Mouse (Mus musculus): ENCODE results near the gene Cmklr1. TPM values are rescaled to one million over a fixed set of nuclear protein-coding genes. Genes with fewer than 3 reads are reported as not detected.

The Cmklr1 gene
- 4.6 and 7.8 TPM in 2 replicates for polyA plus RNA-seq (2014; fragmentation: Nextera tagmentation; extraction: Ambion mirVana)

DNA sequence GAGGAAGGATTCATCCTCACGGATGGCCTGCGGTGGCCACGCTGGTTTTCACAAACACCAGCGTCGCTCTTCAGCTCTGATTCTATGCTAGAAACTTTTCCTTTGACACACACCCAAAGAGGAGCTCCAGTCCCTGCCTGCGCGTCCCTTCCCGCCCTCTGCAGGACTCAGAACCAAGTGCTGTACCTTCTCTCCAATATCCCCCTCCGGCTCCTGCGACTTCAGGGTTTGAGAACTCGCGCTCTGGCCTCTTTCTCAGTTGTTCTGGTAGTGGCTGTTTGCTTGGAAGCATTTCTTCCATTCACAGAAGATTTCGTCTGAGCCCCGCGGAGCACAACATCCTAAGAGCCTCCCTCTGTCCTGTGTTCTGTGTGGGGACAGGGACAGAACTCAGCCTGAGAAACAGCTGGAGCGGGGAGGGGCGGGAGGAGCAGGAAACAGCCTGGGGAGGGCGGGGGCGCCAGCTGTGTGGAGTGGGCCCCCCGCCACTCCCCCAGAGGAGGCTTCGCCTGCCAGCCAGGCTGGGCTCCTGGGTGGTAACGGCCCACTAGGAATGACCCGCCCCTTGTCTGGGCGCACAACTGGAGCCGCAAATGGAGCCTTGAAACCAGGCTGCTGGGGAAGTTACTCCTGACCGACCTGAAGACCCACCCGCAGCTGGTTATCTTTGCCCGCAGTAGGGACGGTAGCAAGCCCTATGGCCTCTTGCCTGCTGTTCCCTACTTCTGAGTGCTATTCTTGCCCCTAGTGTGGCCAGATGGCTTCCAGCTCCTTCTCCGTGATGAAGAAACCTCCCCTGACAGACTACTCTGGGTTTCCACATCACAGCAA, at the start of gene Cmklr1:
Cmklr1 (minus strand) TSS at position 392 of the 831 bp plus-strand sequence.
- no peaks in the 10 kb centered on the region for H3K9me3 ChIP-seq (ENCODE audit: control insufficient read depth, low read length)
- H3K27ac ChIP-seq (replicated peaks; ENCODE audit: low read depth, low read length): peak within 1 kb of the TSS; percentile 35
- ATAC-seq (ENCODE audit: low read depth) (peak; percentile 64; the same call in 1 of the 2 replicates), DNase-seq (ENCODE audit: low spot score) (peak; percentile 72)
- peak within 1 kb of the TSS; percentile 52 for H3K4me2 ChIP-seq (ENCODE audit: low read depth, low read length)
- H3K4me1 ChIP-seq (ENCODE audit: control insufficient read depth, insufficient read depth, low read length): peaks cover 4% of the 10 kb centered on the region; the same call in 1 of the 2 replicates
- 13% methylated on average over 21 of the region's 30 CpGs for WGBS
- peak within 1 kb of the TSS; percentile 50 for H3K9ac ChIP-seq (ENCODE audit: low read depth, low read length)
- no peaks in the 10 kb centered on the region for H3K36me3 ChIP-seq (ENCODE audit: control insufficient read depth, insufficient read depth, low read length)
- 0 out of 2 replicates have a peak, but pooled peaks cover 7% of the 10 kb centered on the region for H3K27me3 ChIP-seq (replicated peaks; ENCODE audit: control insufficient read depth, insufficient read depth, low read length)
- peak within 1 kb of the TSS; percentile 36 for H3K4me3 ChIP-seq (ENCODE audit: low read depth, low read length)

DNA sequence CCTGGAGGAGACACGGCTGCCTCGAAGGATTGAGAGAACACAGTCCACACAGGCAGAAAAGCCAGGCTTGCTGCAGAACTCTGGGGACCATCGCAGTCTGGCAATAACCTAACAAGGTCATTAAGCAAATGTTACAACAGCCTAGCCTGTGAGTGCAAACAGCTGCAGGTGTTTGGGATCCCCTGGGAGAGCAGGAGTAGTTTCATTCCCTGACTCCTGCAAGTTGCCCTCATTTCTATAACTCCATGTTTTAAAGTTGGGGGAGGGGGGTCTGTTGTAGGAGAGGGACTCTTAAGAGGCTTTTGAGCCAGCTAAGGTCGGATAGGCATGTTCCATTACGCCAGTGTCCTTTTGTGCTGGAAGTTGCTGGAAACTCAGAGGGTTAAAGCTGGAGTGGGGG, 44.2 kb upstream of the Cmklr1 start:
- no peaks in the 10 kb centered on the region for H3K9me3 ChIP-seq (ENCODE audit: control insufficient read depth, low read length)
- 17% methylated on average over 5 of the region's 5 CpGs for WGBS
- no peaks in the 10 kb centered on the region for H3K4me1 ChIP-seq (ENCODE audit: control insufficient read depth, insufficient read depth, low read length)
- no peaks in the 10 kb centered on the region for H3K36me3 ChIP-seq (ENCODE audit: control insufficient read depth, insufficient read depth, low read length)
- H3K27ac ChIP-seq (replicated peaks; ENCODE audit: low read depth, low read length): no peak overlapping the region
- DNase-seq (ENCODE audit: low spot score) (peak; percentile 86), ATAC-seq (ENCODE audit: low read depth) (peak; percentile 80)
- no peak overlapping the region for H3K4me2 ChIP-seq (ENCODE audit: low read depth, low read length)
- no peak overlapping the region for H3K4me3 ChIP-seq (ENCODE audit: low read depth, low read length)
- no peak overlapping the region for H3K9ac ChIP-seq (ENCODE audit: low read depth, low read length)
- no peaks in the 10 kb centered on the region for H3K27me3 ChIP-seq (replicated peaks; ENCODE audit: control insufficient read depth, insufficient read depth, low read length)

DNA sequence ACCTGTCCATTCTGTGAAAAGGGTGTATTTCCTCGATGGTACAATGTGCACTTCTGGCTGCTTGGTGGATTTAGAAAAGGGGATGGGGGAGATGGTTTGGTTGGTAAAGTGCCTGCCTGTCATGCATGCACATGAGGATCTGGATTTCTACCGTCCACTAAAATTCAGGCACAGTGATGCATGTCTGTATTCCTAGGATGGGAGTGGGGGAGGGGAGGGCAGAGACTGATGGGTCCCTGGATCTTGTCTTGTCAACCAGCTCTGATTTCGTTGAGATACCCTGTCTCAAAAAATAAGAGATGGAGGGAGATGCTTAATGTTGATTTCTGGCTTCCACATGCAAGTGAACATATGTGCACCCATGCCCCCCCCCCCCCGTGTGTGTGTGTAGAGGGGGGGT, 43.8 kb upstream of the Cmklr1 start:
- no peaks in the 10 kb centered on the region for H3K27me3 ChIP-seq (replicated peaks; ENCODE audit: control insufficient read depth, insufficient read depth, low read length)
- H3K4me2 ChIP-seq (ENCODE audit: low read depth, low read length): no peak overlapping the region
- ATAC-seq (ENCODE audit: low read depth) (no peak), DNase-seq (ENCODE audit: low spot score) (no peak)
- no peaks in the 10 kb centered on the region for H3K36me3 ChIP-seq (ENCODE audit: control insufficient read depth, insufficient read depth, low read length)
- no peak overlapping the region for H3K9ac ChIP-seq (ENCODE audit: low read depth, low read length)
- no peak overlapping the region for H3K4me3 ChIP-seq (ENCODE audit: low read depth, low read length)
- no peak overlapping the region for H3K27ac ChIP-seq (replicated peaks; ENCODE audit: low read depth, low read length)
- no peaks in the 10 kb centered on the region for H3K4me1 ChIP-seq (ENCODE audit: control insufficient read depth, insufficient read depth, low read length)
- 45% methylated on average over 4 of the region's 4 CpGs for WGBS
- no peaks in the 10 kb centered on the region for H3K9me3 ChIP-seq (ENCODE audit: control insufficient read depth, low read length)

DNA sequence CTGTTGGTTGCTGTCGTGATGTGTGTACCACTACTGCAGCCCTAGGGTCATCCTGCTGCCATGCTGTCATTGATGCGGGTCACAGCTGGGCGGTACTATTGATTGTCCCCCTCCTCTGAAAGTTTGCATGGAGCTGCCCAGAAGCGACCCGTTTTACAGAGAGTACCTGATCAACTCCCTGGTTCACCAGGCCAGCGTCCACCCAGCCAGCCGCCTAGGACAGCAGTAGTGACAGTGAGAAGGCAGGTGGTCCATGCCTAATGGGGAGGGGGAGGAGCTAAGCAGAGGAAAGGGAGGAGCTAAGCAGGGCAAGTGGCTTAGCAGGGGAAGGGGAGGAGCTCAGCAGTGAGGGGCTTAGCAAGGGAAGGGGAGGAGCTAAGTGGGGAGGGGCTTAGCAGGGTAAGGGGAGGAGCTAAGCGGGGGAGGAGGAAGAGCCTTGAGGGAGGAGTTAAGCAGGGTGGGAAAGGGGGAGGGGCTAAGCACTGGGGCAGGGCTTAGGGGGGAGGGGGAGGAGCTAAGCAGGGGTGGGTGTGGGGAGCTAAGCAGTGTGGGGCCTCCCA, 43.0 kb upstream of the Cmklr1 start:
- no peak overlapping the region for H3K9ac ChIP-seq (ENCODE audit: low read depth, low read length)
- no peaks in the 10 kb centered on the region for H3K4me1 ChIP-seq (ENCODE audit: control insufficient read depth, insufficient read depth, low read length)
- 85% methylated on average over 8 of the region's 8 CpGs for WGBS
- H3K36me3 ChIP-seq (ENCODE audit: control insufficient read depth, insufficient read depth, low read length): no peaks in the 10 kb centered on the region
- no peaks in the 10 kb centered on the region for H3K9me3 ChIP-seq (ENCODE audit: control insufficient read depth, low read length)
- H3K27me3 ChIP-seq (replicated peaks; ENCODE audit: control insufficient read depth, insufficient read depth, low read length): no peaks in the 10 kb centered on the region
- H3K27ac ChIP-seq (replicated peaks; ENCODE audit: low read depth, low read length): no peak overlapping the region
- ATAC-seq (ENCODE audit: low read depth): no peak
- DNase-seq (ENCODE audit: low spot score): no peak
- H3K4me3 ChIP-seq (ENCODE audit: low read depth, low read length): no peak overlapping the region
- H3K4me2 ChIP-seq (ENCODE audit: low read depth, low read length): no peak overlapping the region

DNA sequence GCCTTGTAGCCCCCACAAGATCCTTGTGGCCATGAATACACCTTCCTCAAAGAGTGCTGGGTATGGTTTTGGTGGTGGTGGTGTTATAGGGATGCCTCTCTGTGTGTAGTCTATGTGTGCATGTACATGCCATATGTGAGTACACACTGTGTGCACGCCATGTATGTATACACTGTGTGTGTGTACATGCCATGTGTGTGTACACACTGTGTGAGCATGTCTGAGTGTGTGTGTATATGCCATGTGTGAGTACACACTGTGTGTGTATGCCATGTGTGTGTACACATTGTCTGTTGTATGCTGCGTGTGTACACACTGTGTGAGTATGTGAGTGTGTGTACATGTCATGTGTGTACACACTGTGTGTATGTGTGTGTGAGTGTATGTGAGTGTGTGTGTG, 40.6 kb upstream of the Cmklr1 start:
- no peak overlapping the region for H3K9ac ChIP-seq (ENCODE audit: low read depth, low read length)
- no peak for ATAC-seq (ENCODE audit: low read depth)
- WGBS: 98% methylated on average over 2 of the region's 2 CpGs

DNA sequence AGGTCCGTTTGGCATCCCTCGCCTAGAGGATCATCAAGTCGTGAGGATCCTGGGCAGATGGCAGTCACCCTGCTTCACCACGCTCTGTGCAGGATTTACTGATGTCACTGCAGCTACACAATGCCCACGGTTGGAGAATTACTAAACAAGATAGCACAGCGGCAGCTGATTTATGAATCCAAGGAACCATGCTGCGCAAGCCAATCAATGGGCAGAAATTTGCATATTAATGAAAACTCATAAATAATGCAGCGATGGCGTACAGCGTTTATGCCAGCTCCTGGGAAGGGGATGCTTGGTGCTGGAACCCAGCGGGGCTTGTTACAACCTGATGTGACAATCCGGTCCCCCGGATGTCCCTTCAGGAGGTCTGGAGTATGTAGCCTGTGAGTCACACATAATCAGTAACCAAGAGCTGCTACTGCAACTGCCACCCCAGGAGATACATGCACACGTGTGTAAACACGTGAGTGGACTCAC, 39.9 kb upstream of the Cmklr1 start:
- 82% methylated on average over 15 of the region's 15 CpGs for WGBS
- H3K9me3 ChIP-seq (ENCODE audit: control insufficient read depth, low read length): no peaks in the 10 kb centered on the region
- no peak overlapping the region for H3K4me2 ChIP-seq (ENCODE audit: low read depth, low read length)
- ATAC-seq (ENCODE audit: low read depth): no peak
- no peaks in the 10 kb centered on the region for H3K27me3 ChIP-seq (replicated peaks; ENCODE audit: control insufficient read depth, insufficient read depth, low read length)
- no peak overlapping the region for H3K27ac ChIP-seq (replicated peaks; ENCODE audit: low read depth, low read length)
- no peak overlapping the region for H3K9ac ChIP-seq (ENCODE audit: low read depth, low read length)
- H3K4me3 ChIP-seq (ENCODE audit: low read depth, low read length): no peak overlapping the region
- H3K36me3 ChIP-seq (ENCODE audit: control insufficient read depth, insufficient read depth, low read length): no peaks in the 10 kb centered on the region
- no peak for DNase-seq (ENCODE audit: low spot score)
- no peaks in the 10 kb centered on the region for H3K4me1 ChIP-seq (ENCODE audit: control insufficient read depth, insufficient read depth, low read length)

More for the DNA sequence above, 40.6 kb upstream of the Cmklr1 start:
- DNase-seq (ENCODE audit: low spot score): no peak
- H3K27ac ChIP-seq (replicated peaks; ENCODE audit: low read depth, low read length): no peak overlapping the region
- H3K4me2 ChIP-seq (ENCODE audit: low read depth, low read length): no peak overlapping the region
- no peak overlapping the region for H3K4me3 ChIP-seq (ENCODE audit: low read depth, low read length)
- no peaks in the 10 kb centered on the region for H3K4me1 ChIP-seq (ENCODE audit: control insufficient read depth, insufficient read depth, low read length)
- H3K9me3 ChIP-seq (ENCODE audit: control insufficient read depth, low read length): no peaks in the 10 kb centered on the region
- no peaks in the 10 kb centered on the region for H3K27me3 ChIP-seq (replicated peaks; ENCODE audit: control insufficient read depth, insufficient read depth, low read length)
- H3K36me3 ChIP-seq (ENCODE audit: control insufficient read depth, insufficient read depth, low read length): no peaks in the 10 kb centered on the region

DNA sequence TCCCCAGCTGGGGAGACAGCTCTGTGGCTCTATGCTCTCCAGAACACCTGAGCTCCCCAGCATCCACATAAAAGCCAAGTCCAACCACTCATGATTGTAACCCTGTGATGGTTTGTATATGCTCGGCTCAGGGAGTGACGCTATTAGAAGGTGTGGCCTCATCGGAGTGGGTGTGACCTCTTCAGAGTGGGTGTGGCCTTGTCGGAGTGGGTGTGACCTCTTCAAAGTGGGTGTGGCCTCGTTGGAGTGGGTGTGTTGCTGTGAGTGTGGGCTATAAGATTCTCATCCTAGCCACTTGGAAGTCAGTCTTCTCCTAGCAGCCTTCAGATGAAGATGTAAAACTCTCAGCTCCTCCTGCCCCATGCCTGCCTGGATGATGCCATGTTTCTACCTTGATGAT, 37.3 kb upstream of the Cmklr1 start:
- Histone ChIP-seq H3K9me3 (ENCODE audit: control insufficient read depth, low read length) (no peaks in the 10 kb centered on the region), H3K4me3 (ENCODE audit: low read depth, low read length) (no peak overlapping the region), H3K4me2 (ENCODE audit: low read depth, low read length) (no peak overlapping the region), H3K36me3 (ENCODE audit: control insufficient read depth, insufficient read depth, low read length) (no peaks in the 10 kb centered on the region), H3K27me3 (replicated peaks; ENCODE audit: control insufficient read depth, insufficient read depth, low read length) (no peaks in the 10 kb centered on the region), H3K4me1 (ENCODE audit: control insufficient read depth, insufficient read depth, low read length) (no peaks in the 10 kb centered on the region), H3K9ac (ENCODE audit: low read depth, low read length) (no peak overlapping the region), H3K27ac (replicated peaks; ENCODE audit: low read depth, low read length) (no peak overlapping the region)
- WGBS: 81% methylated on average over 5 of the region's 5 CpGs
- DNase-seq (ENCODE audit: low spot score) (no peak), ATAC-seq (ENCODE audit: low read depth) (no peak)

DNA sequence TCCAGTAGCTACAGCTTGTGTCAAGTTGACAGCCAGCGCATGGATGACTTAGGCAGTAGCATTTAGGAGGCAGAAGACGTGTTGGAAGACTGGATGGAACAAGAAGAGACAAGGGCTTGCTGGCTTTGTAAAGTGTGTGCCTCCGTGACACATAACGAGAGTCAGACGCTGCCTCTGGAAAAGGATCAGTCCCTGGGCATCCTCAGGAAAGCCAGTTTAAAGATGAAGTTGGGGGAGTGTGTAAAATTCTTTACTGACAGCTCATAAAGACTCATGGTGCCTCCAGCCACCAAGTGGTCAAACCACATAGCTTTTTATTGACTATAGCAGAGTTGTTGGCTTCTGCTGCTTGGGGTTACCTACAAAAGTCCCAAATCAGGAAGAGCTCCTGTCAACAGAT, 35.2 kb upstream of the Cmklr1 start:
- no peaks in the 10 kb centered on the region for H3K36me3 ChIP-seq (ENCODE audit: control insufficient read depth, insufficient read depth, low read length)
- H3K27me3 ChIP-seq (replicated peaks; ENCODE audit: control insufficient read depth, insufficient read depth, low read length): no peaks in the 10 kb centered on the region
- no peak overlapping the region for H3K4me2 ChIP-seq (ENCODE audit: low read depth, low read length)
- WGBS: 43% methylated on average over 5 of the region's 5 CpGs
- no peak overlapping the region for H3K27ac ChIP-seq (replicated peaks; ENCODE audit: low read depth, low read length)
- H3K4me1 ChIP-seq (ENCODE audit: control insufficient read depth, insufficient read depth, low read length): no peaks in the 10 kb centered on the region
- no peak overlapping the region for H3K4me3 ChIP-seq (ENCODE audit: low read depth, low read length)
- no peak overlapping the region for H3K9ac ChIP-seq (ENCODE audit: low read depth, low read length)
- H3K9me3 ChIP-seq (ENCODE audit: control insufficient read depth, low read length): peaks cover 6% of the 10 kb centered on the region; the same call in 1 of the 2 replicates
- ATAC-seq (ENCODE audit: low read depth) (no peak), DNase-seq (ENCODE audit: low spot score) (no peak)

Data from embryonic facial prominence, embryonic 14.5 days (tissue).